Mouse (Mus musculus): ENCODE results near the gene Tnrc6a.

The Tnrc6a gene

GRCm38 (mm10) chr7:123123665-123124298, at the start of gene Tnrc6a:
Gene Tnrc6a, plus strand, starts transcription at chr7:123123885.
- DNase-seq (ENCODE audit: low spot score in 2 of 2): peak; percentile 83 to 92

DNA sequence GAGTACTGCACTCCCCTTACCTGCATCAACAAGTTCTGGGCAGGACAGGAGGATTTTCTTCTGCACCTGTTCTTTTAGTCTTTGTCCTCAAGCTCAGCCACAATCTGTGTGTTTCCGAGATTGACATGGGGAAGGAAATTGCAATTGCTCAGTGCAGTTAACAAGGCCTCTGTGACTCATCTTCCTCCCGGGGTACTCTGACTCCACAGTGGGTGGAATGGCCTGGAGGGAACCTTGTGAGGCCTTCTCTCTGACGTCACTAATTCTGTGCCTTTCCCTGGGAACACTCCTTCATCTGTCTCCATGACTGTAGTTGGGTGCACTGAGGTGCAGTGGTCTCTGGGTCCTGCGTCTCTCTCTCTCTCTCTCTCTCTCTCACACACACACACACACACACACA, 41.4 kb upstream of the Tnrc6a start:
- DNase-seq (ENCODE audit: low spot score in 2 of 2): no peak

- DNase-seq (ENCODE audit: low spot score in 2 of 2): no peak
Measured at GRCm38 (mm10) chr7:123083441-123084123, 40.1 kb upstream of the Tnrc6a start.

DNA sequence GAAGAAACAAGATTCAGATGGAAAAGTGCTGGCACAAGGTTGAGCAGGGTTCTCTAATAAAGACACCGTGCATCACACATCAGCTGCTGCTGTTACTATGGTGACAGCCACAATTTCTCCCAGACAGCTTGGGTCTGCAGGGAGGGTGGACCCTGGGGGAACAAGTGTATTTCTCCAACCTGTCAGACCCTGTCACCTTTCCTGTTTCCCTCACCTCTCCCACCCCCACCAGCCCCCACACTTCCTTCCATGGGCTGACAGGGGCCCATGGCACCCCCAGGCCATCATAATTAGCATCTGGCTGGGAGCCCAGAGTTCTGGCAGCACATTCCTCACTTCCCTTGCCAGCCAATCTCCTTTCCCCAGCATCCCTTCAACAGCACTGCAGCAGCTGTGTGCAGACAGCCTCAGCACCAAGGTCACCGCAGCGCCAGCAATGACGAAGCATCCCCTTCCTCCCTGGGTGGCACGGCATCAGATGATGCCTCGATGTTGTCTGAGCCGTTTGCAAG, 39.4 kb upstream of the Tnrc6a start:
- DNase-seq (ENCODE audit: low spot score in 2 of 2): peak; percentile 39 to 74

DNA sequence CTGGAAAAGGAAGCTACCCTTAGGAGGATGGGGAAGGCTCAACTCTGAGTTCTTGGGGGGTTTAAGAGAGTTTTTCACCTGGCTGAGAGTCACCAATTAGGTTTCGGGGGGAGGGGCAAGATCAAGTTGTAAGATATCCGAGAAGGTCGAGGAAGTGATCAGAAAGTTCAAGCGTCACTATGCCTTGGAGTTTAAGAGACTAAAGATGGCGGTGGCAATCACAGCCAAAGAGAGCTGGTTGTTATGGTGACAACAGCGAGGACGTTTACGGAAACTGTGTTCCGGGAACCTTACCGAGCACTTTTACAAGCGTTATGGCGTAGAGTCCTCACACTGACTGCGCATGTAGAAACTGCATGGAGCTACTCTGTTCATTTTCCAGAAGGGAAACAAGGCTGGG, 39.0 kb upstream of the Tnrc6a start:
- no peak for DNase-seq (ENCODE audit: low spot score in 2 of 2)

DNA sequence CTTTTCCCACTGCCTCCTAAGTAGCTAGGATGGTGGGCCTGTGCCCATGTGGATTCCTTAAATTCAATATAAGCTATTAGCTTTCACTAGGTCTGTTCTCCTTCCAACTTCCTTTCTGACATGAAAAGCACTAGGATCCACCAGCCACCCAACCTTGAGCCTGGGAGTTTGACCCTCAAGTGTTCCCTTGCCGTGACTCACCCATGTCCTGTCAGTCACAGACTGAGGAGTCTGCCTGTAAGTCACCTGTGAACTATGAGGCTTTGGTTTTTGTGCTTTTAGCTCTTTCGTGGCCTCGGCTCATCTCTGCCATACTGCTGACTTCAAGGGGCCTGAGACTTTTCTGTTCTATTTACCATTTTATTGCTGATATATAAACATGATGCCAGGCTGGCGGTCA, 34.8 kb upstream of the Tnrc6a start:
- DNase-seq (ENCODE audit: low spot score in 2 of 2): no peak

- peak in 1 of 2 experiments; percentile 12 for DNase-seq (ENCODE audit: low spot score in 2 of 2)
Measured at GRCm38 (mm10) chr7:123096344-123097120, 27.2 kb upstream of the Tnrc6a start.

DNA sequence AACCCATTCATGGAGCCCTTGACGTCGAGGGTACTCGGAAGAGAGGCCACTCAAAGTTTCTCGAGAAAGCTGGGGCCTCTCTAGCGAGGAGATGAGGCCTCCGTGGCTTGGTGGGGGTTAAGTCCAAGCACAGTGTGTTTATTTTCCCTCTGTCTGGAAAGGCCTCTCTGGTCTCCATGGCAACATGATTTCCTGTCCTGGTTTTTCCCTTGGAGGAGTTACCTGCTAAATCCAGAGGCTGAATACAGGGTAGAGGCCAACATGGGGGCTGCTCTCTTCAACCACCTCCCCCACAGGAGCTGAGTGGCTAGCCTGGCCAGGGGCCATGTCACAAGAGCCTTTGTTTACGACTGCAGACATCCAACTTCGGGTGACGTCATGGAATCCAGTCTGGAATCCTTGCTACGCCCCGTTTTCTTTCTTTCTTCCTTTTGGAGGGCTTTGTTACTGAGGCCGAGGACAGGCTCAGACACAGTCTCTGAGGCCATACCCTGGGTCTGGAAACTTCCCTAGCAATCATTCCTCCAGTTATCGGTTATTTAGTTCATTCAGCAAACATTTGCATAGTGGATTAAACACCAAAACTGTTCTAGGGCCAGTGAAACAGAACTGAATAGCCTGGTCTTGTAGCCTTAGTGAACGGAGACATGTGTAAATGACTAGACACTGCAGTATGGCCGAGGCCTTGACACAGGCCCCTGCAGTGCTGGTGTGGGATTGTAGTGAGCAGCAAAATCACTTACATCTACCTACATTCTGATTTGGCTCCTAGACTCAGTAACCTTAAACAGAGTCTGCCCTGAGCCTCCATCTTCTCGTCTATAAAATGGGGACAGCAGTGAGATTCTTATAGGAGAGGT, 25.6 kb upstream of the Tnrc6a start:
- peak in 1 of 2 experiments; percentile 31 for DNase-seq (ENCODE audit: low spot score in 2 of 2)

DNA sequence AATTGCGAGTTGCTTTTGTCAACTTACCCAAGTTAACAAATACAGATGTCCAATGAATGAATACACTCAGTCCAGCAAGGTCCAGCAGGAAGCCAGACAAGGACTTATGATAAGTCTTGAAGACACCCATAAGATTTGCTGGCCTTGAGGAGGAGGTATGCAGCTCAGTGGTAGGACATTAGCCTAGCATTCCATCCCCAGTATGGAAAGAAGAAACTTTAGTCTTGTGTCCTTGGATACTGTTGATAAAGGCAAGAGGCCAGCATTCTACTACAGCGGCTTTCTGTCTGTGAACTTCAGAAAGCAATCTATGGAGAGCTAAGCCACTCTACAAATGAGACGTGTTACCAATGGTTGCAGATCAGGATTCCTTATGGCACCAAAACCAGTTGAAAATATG, 22.4 kb upstream of the Tnrc6a start:
- no peak for DNase-seq (ENCODE audit: low spot score in 2 of 2)

- DNase-seq (ENCODE audit: low spot score in 2 of 2): peak in 1 of 2 experiments; percentile 14
Measured at GRCm38 (mm10) chr7:123105381-123105780, 18.3 kb upstream of the Tnrc6a start.

DNA sequence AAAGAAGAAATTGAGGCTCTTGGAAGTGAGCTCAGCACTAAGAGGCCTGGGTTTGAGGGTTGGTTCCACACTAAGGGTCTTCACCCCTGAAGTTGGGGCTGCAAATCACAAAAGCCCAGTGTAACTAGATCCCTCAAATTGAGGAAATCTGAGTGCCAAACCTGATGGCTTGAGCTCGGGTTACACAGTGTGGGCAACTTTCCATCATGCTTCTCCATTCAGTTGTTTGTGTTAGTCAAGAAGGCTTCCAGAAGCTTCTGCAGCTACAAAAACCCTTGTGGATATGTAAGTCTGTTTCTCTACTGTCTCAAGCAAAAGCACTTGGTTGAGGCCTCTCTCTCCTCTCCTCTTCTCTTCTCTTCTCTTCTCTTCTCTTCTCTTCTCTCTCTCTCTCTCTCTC, 17.8 kb upstream of the Tnrc6a start:
- no peak for DNase-seq (ENCODE audit: low spot score in 2 of 2)

DNA sequence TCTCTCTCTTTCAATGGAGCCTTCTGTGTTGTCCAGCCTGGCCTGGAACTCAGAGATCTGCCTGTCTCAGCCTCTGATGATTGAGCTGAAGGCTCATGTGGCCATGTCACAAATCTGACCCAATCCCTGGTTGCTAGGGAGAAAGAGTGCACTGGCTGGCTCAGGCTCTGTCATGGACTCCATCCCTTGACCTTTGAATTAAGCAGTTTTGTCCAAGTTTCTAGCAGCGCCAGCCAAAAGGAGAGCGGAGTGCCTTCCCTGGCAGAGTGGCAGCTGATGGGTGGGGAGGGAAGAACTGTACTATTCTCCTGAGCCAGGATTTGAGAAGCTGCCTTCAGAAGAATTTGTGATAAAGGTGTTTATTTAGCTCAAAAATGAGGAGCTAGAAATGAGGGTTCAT, 17.4 kb upstream of the Tnrc6a start:
- no peak for DNase-seq (ENCODE audit: low spot score in 2 of 2)

GRCm38 (mm10) chr7:123108058-123109055, 15.3 kb upstream of the Tnrc6a start:
- no peak for DNase-seq (ENCODE audit: low spot score in 2 of 2)

DNA sequence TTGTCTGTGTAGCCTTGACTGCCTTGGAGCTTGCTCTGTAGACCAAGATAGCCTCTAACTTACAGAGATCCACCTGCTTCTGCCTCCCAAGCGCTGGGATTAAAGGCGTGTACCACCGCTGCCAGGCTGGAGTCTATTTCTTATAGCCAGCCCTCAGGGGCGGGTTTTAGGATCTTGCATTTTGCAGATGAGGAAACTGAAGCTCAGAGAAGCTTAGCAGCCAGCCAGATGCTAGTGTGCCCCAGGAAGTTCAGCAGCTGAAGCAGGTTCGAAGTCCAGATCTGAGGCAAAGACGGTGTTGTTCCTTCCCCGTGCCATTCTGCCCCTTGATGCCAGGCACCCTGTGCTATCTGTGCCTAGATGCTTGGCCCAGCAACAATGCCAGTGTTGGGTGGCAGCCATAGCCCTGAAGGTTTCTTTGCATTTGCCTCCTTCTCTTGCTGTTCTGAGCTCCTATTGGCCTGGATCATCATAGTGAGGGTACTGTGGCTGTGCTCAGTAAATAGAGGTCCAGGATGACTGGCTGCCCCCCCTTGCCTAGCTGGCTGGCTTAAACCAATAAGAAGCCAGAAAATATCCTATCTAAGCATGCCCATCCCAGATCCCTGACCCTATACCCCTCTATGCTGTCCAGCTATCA, 14.2 kb upstream of the Tnrc6a start:
- no peak for DNase-seq (ENCODE audit: low spot score in 2 of 2)

GRCm38 (mm10) chr7:123110135-123110534, 13.6 kb upstream of the Tnrc6a start:
- DNase-seq (ENCODE audit: low spot score in 2 of 2): no peak

DNA sequence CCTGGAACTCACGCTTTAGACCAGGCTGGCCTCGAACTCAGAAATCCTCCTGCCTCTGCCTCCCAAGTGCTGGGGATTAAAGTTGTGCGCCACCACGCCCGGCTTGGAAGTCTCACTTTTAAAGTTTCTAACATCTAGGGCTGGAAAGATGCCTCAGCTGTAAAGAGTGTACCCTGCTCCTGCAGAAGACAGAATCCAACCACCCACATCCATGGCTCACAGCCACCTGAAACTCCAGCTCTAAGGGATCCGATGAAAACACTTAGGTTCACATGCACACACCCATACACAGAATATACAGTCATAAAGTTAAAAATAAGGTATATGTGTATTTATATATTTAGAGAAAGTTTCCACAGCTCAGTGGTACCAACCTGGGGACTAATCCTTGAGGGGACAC, 10.1 kb upstream of the Tnrc6a start:
- no peak for DNase-seq (ENCODE audit: low spot score in 2 of 2)

DNA sequence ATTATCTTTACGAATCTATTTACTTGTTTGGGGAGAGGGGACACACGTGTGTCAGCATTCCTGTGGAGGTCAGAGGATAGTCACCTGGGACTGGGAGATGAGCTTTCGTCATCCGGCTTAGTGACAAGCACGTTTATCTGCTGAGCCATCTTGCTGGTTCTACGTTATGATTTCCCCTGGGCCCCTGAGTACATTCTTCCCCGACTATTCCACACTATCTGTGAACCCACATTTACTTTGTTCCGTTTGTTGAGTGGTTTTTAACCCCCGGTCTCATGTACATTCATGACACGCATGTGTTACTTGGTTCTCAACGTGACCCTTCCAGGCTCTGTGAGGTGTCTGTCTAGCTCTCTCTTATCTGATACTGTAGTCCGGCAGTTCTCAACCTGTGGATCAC, 6.9 kb upstream of the Tnrc6a start:
- no peak for DNase-seq (ENCODE audit: low spot score in 2 of 2)

DNA sequence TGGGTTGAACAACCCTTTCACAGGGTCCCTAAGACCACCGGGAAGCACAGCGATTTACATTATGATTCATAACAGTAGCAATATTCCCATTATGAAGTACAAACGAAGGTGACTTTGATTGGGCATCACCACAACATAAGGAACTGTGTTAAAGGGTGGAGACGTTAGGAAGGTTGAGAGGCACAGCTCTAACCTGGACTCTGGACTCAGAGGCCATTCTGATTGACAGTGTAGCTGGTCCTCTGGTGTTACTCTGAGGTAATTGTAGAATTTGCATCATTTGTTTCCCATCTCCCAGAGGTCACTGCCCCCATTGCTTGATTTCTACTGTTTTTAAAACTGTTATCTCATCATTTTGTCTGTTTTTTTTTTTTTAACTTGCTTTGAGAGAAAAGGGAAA, 6.5 kb upstream of the Tnrc6a start:
- DNase-seq (ENCODE audit: low spot score in 2 of 2): no peak

- no peak for DNase-seq (ENCODE audit: low spot score in 2 of 2)
Measured at GRCm38 (mm10) chr7:123120516-123120915, 3.2 kb upstream of the Tnrc6a start.

- peak in 1 of 2 experiments; percentile 22 for DNase-seq (ENCODE audit: low spot score in 2 of 2)
Measured at GRCm38 (mm10) chr7:123124299-123124716, 623 bp downstream of the Tnrc6a start.
